Mouse (Mus musculus) spleen, adult 2 months (tissue): ENCODE results near the gene Slc44a4.

Experiments used
- CTCF ChIP-seq: fragments of 200-500 bp; IDR thresholded peaks from 2 replicates; pipeline ENCODE4 v1.5.1; 2011; ENCODE audit warnings: mild to moderate bottlenecking, inconsistent platforms; ENCODE audit not compliant: insufficient read depth, insufficient read length, insufficient replicate concordance; ENCODE audit errors: extremely low read depth
- POLR2A ChIP-seq: fragments of 200-500 bp; IDR thresholded peaks from 2 replicates; pipeline ENCODE4 v1.6.1; 2011; ENCODE audit warnings: low read depth, low read length, inconsistent platforms

DNA sequence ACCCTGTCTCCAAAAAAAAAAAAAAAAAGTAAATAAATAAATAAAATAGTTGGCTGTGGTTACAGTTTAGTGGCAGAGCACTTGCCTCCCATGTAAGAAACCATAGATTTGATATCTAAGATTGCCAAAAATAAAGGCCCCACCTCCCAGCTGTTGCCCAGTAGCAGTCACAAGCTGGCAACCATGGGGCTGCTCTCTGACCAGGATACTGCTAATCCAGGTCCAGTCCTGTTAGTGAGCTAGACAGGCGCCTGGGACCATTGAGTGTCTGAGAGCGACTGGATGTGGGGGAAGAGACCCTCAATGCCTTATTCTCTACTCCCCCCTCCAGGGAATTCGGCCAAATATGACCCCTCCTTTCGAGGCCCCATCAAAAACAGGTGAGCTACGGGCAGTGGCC lies 2.0 kb downstream of the Slc44a4 start:
- TF ChIP-seq CTCF (no peak), POLR2A (no peak)
